Mouse (Mus musculus) natural killer cell, adult 2 months (primary cell): ENCODE results near the gene Pde10a.

ENCODE experiments used
- DNase-seq, 2 experiments: peaks; one replicate each; pipeline ENCODE4 v3.0.0; 2022; ENCODE audit warnings: low spot score in 2 of 2

Gene Pde10a

GRCm38 (mm10) chr17:8757576-8757975 is 232.4 kb downstream of the Pde10a start:
- DNase-seq = no peak

- DNase-seq = no peak
Observed at GRCm38 (mm10) chr17:8763248-8763647, 238.1 kb downstream of the Pde10a start.

- no peak for DNase-seq
Observed at GRCm38 (mm10) chr17:8765987-8766576, 240.9 kb downstream of the Pde10a start.

- no peak for DNase-seq
Observed at GRCm38 (mm10) chr17:8769155-8769554, 244.0 kb downstream of the Pde10a start.

GRCm38 (mm10) chr17:8773391-8773790 is 248.2 kb downstream of the Pde10a start:
- no peak for DNase-seq

GRCm38 (mm10) chr17:8774301-8774700 is 249.1 kb downstream of the Pde10a start:
- no peak for DNase-seq

- DNase-seq = no peak
Observed at GRCm38 (mm10) chr17:8775571-8776161, 250.5 kb downstream of the Pde10a start.

- DNase-seq = no peak
Observed at GRCm38 (mm10) chr17:8777710-8778109, 252.5 kb downstream of the Pde10a start.

GRCm38 (mm10) chr17:8778839-8779238 is 253.7 kb downstream of the Pde10a start:
- DNase-seq = no peak

- DNase-seq = no peak
Observed at GRCm38 (mm10) chr17:8780484-8780883, 255.3 kb downstream of the Pde10a start.

- DNase-seq = no peak
Observed at GRCm38 (mm10) chr17:8781040-8781439, 255.9 kb downstream of the Pde10a start.

- no peak for DNase-seq
Observed at GRCm38 (mm10) chr17:8781576-8781975, 256.4 kb downstream of the Pde10a start.

- no peak for DNase-seq
Observed at GRCm38 (mm10) chr17:8785908-8786307, 260.7 kb downstream of the Pde10a start.

GRCm38 (mm10) chr17:8786484-8786883 is 261.3 kb downstream of the Pde10a start:
- DNase-seq = no peak

- no peak for DNase-seq
Observed at GRCm38 (mm10) chr17:8787762-8788161, 262.6 kb downstream of the Pde10a start.

- DNase-seq = no peak
Observed at GRCm38 (mm10) chr17:8791561-8791960, 266.4 kb downstream of the Pde10a start.

GRCm38 (mm10) chr17:8792611-8793010 is 267.4 kb downstream of the Pde10a start:
- no peak for DNase-seq

- DNase-seq = no peak
Observed at GRCm38 (mm10) chr17:8797624-8798023, 272.5 kb downstream of the Pde10a start.

- no peak for DNase-seq
Observed at GRCm38 (mm10) chr17:8798531-8799295, 273.5 kb downstream of the Pde10a start.

GRCm38 (mm10) chr17:8799296-8799731 is 274.1 kb downstream of the Pde10a start:
- no peak for DNase-seq

GRCm38 (mm10) chr17:8799914-8800420 is 274.8 kb downstream of the Pde10a start:
- no peak for DNase-seq

- DNase-seq = no peak
Observed at GRCm38 (mm10) chr17:8800478-8801082, 275.4 kb downstream of the Pde10a start.
